Comparison of ENCODE assay signal across 10 mouse cellular contexts in the genomic region with DNA sequence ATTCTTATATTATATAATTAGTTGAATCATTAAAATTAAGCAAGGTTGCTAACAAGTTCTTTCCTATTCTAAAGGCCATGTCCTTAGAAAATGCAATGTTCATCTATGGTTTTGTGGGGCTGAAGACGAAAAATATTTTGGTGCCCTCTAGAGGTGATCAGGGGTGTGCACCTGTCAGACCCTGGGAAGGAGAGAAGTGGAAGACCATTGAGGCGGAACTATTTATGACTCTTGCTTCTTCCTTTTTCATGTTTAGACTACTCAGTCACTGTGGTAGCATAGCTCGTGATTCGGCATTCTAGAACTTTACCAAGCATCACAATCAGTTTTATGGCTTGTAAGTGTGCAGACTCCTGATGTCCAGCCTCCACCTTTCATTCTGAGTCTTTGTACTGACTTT. TPM values are rescaled to one million over a fixed set of nuclear protein-coding genes. Genes with fewer than 3 reads are reported as not detected.
DNase-seq lines count a peak whose midpoint lies in the region; ATAC-seq lines count a peak whose summit lies in the region.
"Had no signal": no experiment of that assay in that cellular context is flagged by ENCODE, and none has a peak within 500 bp of the region (broad histone marks: within the 10 kb centered on the region; RNA-seq: fewer than 3 reads in every experiment).

No protein-coding gene starts in this region.

- no peak overlapping the region for H3K4me2 ChIP-seq in hindbrain, embryonic 11.5 days (replicated peaks; ENCODE audit: low read depth, low read length)
- H3K4me2 ChIP-seq in hindbrain, embryonic 13.5 days, result no peak overlapping the region
- H3K4me2 ChIP-seq: limb, embryonic 13.5 days; neural tube, embryonic 12.5 days had no signal

- WGBS in hindbrain, embryonic 11.5 days, result 50% methylated on average over 4 of the region's 4 CpGs
- WGBS in hindbrain, embryonic 13.5 days, result 45% methylated on average over 4 of the region's 4 CpGs

- peak; percentile 41 for DNase-seq in hindbrain, embryonic 11.5 days (ENCODE audit: low spot score)
- peak; percentile 13 for DNase-seq in right cerebral cortex, adult 18-20 months
- no peak for DNase-seq in right cerebral cortex, postnatal 4 days
- DNase-seq in retina, embryonic 14.5 days (ENCODE audit: low spot score), result peak; percentile 70
- no peak for DNase-seq in ovary, postnatal 10 days (ENCODE audit: low spot score)

- H3K4me3 ChIP-seq in hindbrain, embryonic 11.5 days (ENCODE audit: low read depth, low read length), result no peak overlapping the region
- no peak overlapping the region for H3K4me3 ChIP-seq in hindbrain, embryonic 13.5 days
- H3K4me3 ChIP-seq: limb, embryonic 13.5 days; neural tube, embryonic 12.5 days had no signal

- ATAC-seq in hindbrain, embryonic 11.5 days (ENCODE audit: low FRiP score), result no peak
- no peak for ATAC-seq in hindbrain, embryonic 13.5 days (ENCODE audit: low FRiP score)
- ATAC-seq in common myeloid progenitor, adult 5-6 weeks (replicated peaks; ENCODE audit: low read depth, poor library complexity, severe bottlenecking), result peak; percentile 77
- no peak for ATAC-seq in erythroblast, adult 5-6 weeks (replicated peaks; ENCODE audit: low FRiP score, poor library complexity, severe bottlenecking)

- no peaks in the 10 kb centered on the region for H3K36me3 ChIP-seq in hindbrain, embryonic 11.5 days (ENCODE audit: control insufficient read depth, insufficient read depth, low read length)
- no peaks in the 10 kb centered on the region for H3K36me3 ChIP-seq in hindbrain, embryonic 13.5 days
- H3K36me3 ChIP-seq: limb, embryonic 13.5 days; neural tube, embryonic 12.5 days had no signal

- H3K4me1 ChIP-seq in hindbrain, embryonic 11.5 days (replicated peaks; ENCODE audit: control insufficient read depth, insufficient read depth, low read length), result peaks cover 2% of the 10 kb centered on the region
- peaks cover 5% of the 10 kb centered on the region for H3K4me1 ChIP-seq in hindbrain, embryonic 13.5 days (replicated peaks)

- no peaks in the 10 kb centered on the region for H3K9me3 ChIP-seq in hindbrain, embryonic 11.5 days (ENCODE audit: control insufficient read depth, low read length)
- H3K9me3 ChIP-seq in hindbrain, embryonic 13.5 days, result no peaks in the 10 kb centered on the region
- H3K9me3 ChIP-seq: limb, embryonic 13.5 days; neural tube, embryonic 12.5 days had no signal

- no peaks in the 10 kb centered on the region for H3K27me3 ChIP-seq in hindbrain, embryonic 11.5 days (ENCODE audit: control insufficient read depth, insufficient read depth, low read length)
- H3K27me3 ChIP-seq in hindbrain, embryonic 13.5 days, result no peaks in the 10 kb centered on the region
- H3K27me3 ChIP-seq: neural tube, embryonic 12.5 days had no signal

- H3K27ac ChIP-seq in hindbrain, embryonic 11.5 days (ENCODE audit: low read depth, low read length), result no peak overlapping the region
- no peak overlapping the region for H3K27ac ChIP-seq in hindbrain, embryonic 13.5 days
- H3K27ac ChIP-seq: limb, embryonic 13.5 days; neural tube, embryonic 12.5 days had no signal

- no peak overlapping the region for H3K9ac ChIP-seq in hindbrain, embryonic 11.5 days (ENCODE audit: low read depth, low read length)
- no peak overlapping the region for H3K9ac ChIP-seq in hindbrain, embryonic 13.5 days
- H3K9ac ChIP-seq: limb, embryonic 13.5 days; neural tube, embryonic 12.5 days had no signal

RNA-seq across cellular contexts. Expression of gene Slit2, which starts 3.6 kb away (rescaled TPM):
- 39.3 and 61.2 TPM in 2 replicates for polyA plus RNA-seq in hindbrain, embryonic 11.5 days (2014; fragmentation: Nextera tagmentation; extraction: Ambion mirVana)
- polyA plus RNA-seq in hindbrain, embryonic 13.5 days (2015; fragmentation: Nextera tagmentation; extraction: Ambion mirVana), result 39.8 and 41.8 TPM in 2 replicates
- total RNA-seq in common myeloid progenitor, adult 5-6 weeks (2017), result 1.3 TPM in 1 of 2 replicates, not detected in the other
- not detected in 2 replicates for total RNA-seq in erythroblast, adult 5-6 weeks (2015; ENCODE audit: low replicate concordance)
- total RNA-seq in erythroblast, adult 5-6 weeks (2017; ENCODE audit: low replicate concordance), result not detected in 2 replicates

Comparison
In these comparisons a context has a peak if more than half of its experiments do, and no peak if none do; other contexts are left out.
1. DNase-seq: peak in hindbrain, embryonic 11.5 days (single experiment), right cerebral cortex, adult 18-20 months (single experiment) and retina, embryonic 14.5 days (single experiment); none in right cerebral cortex, postnatal 4 days (single experiment) and ovary, postnatal 10 days (single experiment).